Comparison of ENCODE assay signal across 8 mouse cellular contexts in the genomic region with DNA sequence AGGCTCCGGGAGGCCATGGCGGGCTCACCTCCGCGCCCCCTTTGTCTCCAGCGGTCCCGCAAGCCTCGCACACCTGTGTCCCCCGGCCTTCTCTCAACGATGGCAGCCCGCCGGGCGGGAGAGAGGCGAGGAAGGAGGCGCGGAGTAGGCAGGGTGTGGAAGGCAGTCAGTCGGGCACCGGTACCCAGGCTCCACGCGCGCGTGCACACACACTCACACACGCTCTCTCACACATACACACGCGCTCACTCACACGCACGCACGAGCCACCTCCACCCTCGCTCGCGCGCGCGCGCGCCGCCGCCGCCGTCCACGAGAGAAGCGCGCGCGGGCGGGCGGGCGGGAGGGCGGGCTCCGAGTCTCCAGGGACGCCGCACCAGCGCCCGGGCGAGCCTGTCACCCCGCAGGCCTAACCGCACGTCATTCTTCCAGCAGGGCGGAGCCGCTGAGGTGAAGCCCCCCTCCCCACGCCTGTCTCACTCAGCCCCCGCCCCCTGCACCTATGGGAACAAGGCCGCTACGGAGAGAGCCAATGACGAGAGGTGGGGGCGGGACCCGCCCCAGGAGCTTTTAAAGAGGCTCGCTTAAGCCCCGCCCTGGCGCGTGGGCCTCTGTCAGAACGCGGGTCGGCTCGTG. TPM values are rescaled to one million over a fixed set of nuclear protein-coding genes. Genes with fewer than 3 reads are reported as not detected.
A peak's percentile ranks its signal among the peaks of the same experiment; 100 is the strongest.
DNase-seq lines count a peak whose midpoint lies in the region; ATAC-seq lines count a peak whose summit lies in the region.

A gene (minus strand): TSS at position 357 of the 636 bp plus-strand sequence.

- no peaks in the 10 kb centered on the region for H3K9me3 ChIP-seq in forebrain, embryonic 15.5 days
- H3K9me3 ChIP-seq in liver, embryonic 16.5 days (replicated peaks; ENCODE audit: control insufficient read depth, low read length) = no peaks in the 10 kb centered on the region
- H3K9me3 ChIP-seq in neural tube, embryonic 13.5 days = no peaks in the 10 kb centered on the region

- no peaks in the 10 kb centered on the region for H3K36me3 ChIP-seq in forebrain, embryonic 15.5 days
- no peaks in the 10 kb centered on the region for H3K36me3 ChIP-seq in liver, embryonic 16.5 days (ENCODE audit: control insufficient read depth, insufficient read depth)
- H3K36me3 ChIP-seq in neural tube, embryonic 13.5 days = no peaks in the 10 kb centered on the region

- peak within 1 kb of the TSS; percentile 95 for H3K9ac ChIP-seq in forebrain, embryonic 15.5 days (replicated peaks)
- H3K9ac ChIP-seq in liver, embryonic 16.5 days (ENCODE audit: low read depth, low read length) = peak within 1 kb of the TSS; percentile 50; the same call in 1 of the 2 replicates
- H3K9ac ChIP-seq in neural tube, embryonic 13.5 days = peak within 1 kb of the TSS; percentile 96

- peaks cover 12% of the 10 kb centered on the region; the same call in 1 of the 2 replicates for H3K4me1 ChIP-seq in forebrain, embryonic 15.5 days
- H3K4me1 ChIP-seq in liver, embryonic 16.5 days (ENCODE audit: control insufficient read depth, low read depth, low read length) = no peaks in the 10 kb centered on the region; the same call in 1 of the 2 replicates
- H3K4me1 ChIP-seq in neural tube, embryonic 13.5 days (replicated peaks) = peaks cover 10% of the 10 kb centered on the region; the same call in 1 of the 2 replicates

- intact Hi-C loops in heart, postnatal 14 days (cut with DNase I) = loop anchor here (10.0 kb wide), 1 partner anchor 242 kb away; no protein-coding TSS in a partner anchor

- H3K27ac ChIP-seq in forebrain, embryonic 15.5 days (replicated peaks) = peak within 1 kb of the TSS; percentile 92
- H3K27ac ChIP-seq in liver, embryonic 16.5 days (ENCODE audit: low read length) = no peak within 1 kb of the TSS
- H3K27ac ChIP-seq in neural tube, embryonic 13.5 days (replicated peaks) = peak within 1 kb of the TSS; percentile 95

- peak within 1 kb of the TSS; percentile 100 for H3K4me3 ChIP-seq in forebrain, embryonic 15.5 days
- peak within 1 kb of the TSS; percentile 65 for H3K4me3 ChIP-seq in liver, embryonic 16.5 days (ENCODE audit: low read depth, low read length)
- H3K4me3 ChIP-seq in neural tube, embryonic 13.5 days = peak within 1 kb of the TSS; percentile 90

- under 1% methylated on average over 41 of the region's 74 CpGs for WGBS in forebrain, embryonic 15.5 days
- under 1% methylated on average over 68 of the region's 74 CpGs for WGBS in large intestine, adult 2 months
- under 1% methylated on average over 47 of the region's 74 CpGs for WGBS in liver, embryonic 16.5 days (ENCODE audit: insufficient replicate concordance)
- under 1% methylated on average over 55 of the region's 74 CpGs for WGBS in neural tube, embryonic 13.5 days

- peak within 1 kb of the TSS; percentile 88 for H3K4me2 ChIP-seq in forebrain, embryonic 15.5 days (replicated peaks)
- H3K4me2 ChIP-seq in liver, embryonic 16.5 days (ENCODE audit: low read depth, low read length) = peak within 1 kb of the TSS; percentile 90
- peak within 1 kb of the TSS; percentile 77 for H3K4me2 ChIP-seq in neural tube, embryonic 13.5 days

- no peaks in the 10 kb centered on the region for H3K27me3 ChIP-seq in forebrain, embryonic 15.5 days
- H3K27me3 ChIP-seq in liver, embryonic 16.5 days (ENCODE audit: control insufficient read depth, insufficient read depth, low read depth, low read length) = peaks cover 17% of the 10 kb centered on the region
- no peaks in the 10 kb centered on the region for H3K27me3 ChIP-seq in neural tube, embryonic 13.5 days

- ATAC-seq in CD4-positive, CD25-positive, alpha-beta regulatory T cell, adult 4 months = peak; percentile 93
- ATAC-seq in cerebellum, adult (ENCODE audit: insufficient number of reproducible peaks, low FRiP score, low TSS enrichment) = peak; percentile 91
- peak; percentile 99 for ATAC-seq in forebrain, embryonic 15.5 days (replicated peaks)
- peak; percentile 94 for ATAC-seq in liver, embryonic 16.5 days (ENCODE audit: low read depth)
- peak; percentile 99 for ATAC-seq in neural tube, embryonic 13.5 days (ENCODE audit: low read depth)

- peak; percentile 79 to 80 for DNase-seq in heart, postnatal 14 days
- peak; percentile 63 for DNase-seq in large intestine, adult 2 months (ENCODE audit: low read depth, low spot score)
- peak; percentile 96 for DNase-seq in telencephalon, adult 2 months (ENCODE audit: low read depth, low spot score)

RNA-seq across cellular contexts. Expression of the gene that starts here (rescaled TPM):
- 1 to 10 TPM; 3.9 to 4.1 TPM for polyA plus RNA-seq in CD4-positive, CD25-positive, alpha-beta regulatory T cell, adult 4 months (2017; shearing (Covaris generic))
- polyA plus RNA-seq in forebrain, embryonic 15.5 days (2015; fragmentation: Nextera tagmentation; extraction: Ambion mirVana) = 31.1 and 33.7 TPM in 2 replicates
- total RNA-seq in heart, postnatal 14 days (2021) = under 1 TPM; 0.63 to 0.76 TPM
- polyA plus RNA-seq in large intestine, adult 2 months (2012; rRNA removed) = 2.8 and 3.4 TPM in 2 replicates
- 0.04 and 0.12 TPM in 2 replicates for polyA plus RNA-seq in liver, embryonic 16.5 days (2015; fragmentation: Nextera tagmentation; extraction: Ambion mirVana)
- 36.4 and 37.2 TPM in 2 replicates for polyA plus RNA-seq in neural tube, embryonic 13.5 days (2015; fragmentation: Nextera tagmentation; extraction: Ambion mirVana)

Comparison
In these comparisons a context has a peak if more than half of its experiments do, and no peak if none do; other contexts are left out.
1. Peak in DNase-seq in heart, postnatal 14 days; RNA of the gene not detected or under 1 TPM.
2. Peak in ATAC-seq, H3K4me3 ChIP-seq, H3K9ac ChIP-seq and H3K4me2 ChIP-seq in liver, embryonic 16.5 days; RNA of the gene not detected or under 1 TPM.